Mouse (Mus musculus) effector memory CD4-positive, alpha-beta T cell, adult 5 months (primary cell): ENCODE measurements around the gene Slc3a2. TPM values are rescaled to one million over a fixed set of nuclear protein-coding genes. Genes with fewer than 3 reads are reported as not detected.

Source experiments
- polyA plus RNA-seq: library from polyadenylated mRNA; unstranded; fragments of 100-300 nt; shearing (Covaris generic); gene quantifications from one replicate; pipeline ENCODE4 v1.2.1, GENCODE M21; 2017

Gene Slc3a2
- 546 TPM for polyA plus RNA-seq

GRCm38 (mm10) chr19:8722907-8723573 lies at the start of gene Slc3a2:
Gene Slc3a2 (minus strand): TSS chr19:8723369.

GRCm38 (mm10) chr19:8770567-8771270 lies 47.5 kb upstream of the Slc3a2 start, which contains the start of gene Tmem223:
Gene Tmem223 (plus strand): TSS chr19:8770996.

GRCm38 (mm10) chr19:8756635-8757387 lies 33.6 kb upstream of the Slc3a2 start, which contains the start of gene Nxf1:
Gene Nxf1 (plus strand): TSS chr19:8757073.

GRCm38 (mm10) chr19:8741243-8741869 lies 18.2 kb upstream of the Slc3a2 start, which contains the start of gene Stx5a:
Gene Stx5a (plus strand): TSS chr19:8741413.

GRCm38 (mm10) chr19:8740603-8741002 lies 17.4 kb upstream of the Slc3a2 start, which contains the start of gene 1700092M07Rik:
Gene 1700092M07Rik (plus strand): TSS chr19:8740718.

GRCm38 (mm10) chr19:8735389-8736159 lies 12.4 kb upstream of the Slc3a2 start, which contains the start of gene Wdr74:
Gene Wdr74 (plus strand): TSS chr19:8735827.

GRCm38 (mm10) chr19:8663360-8663839 lies 59.8 kb downstream of the Slc3a2 start, which contains the start of gene Chrm1:
Gene Chrm1 (plus strand): TSS chr19:8663789.

Other genes starting within 250 kb of the Slc3a2 start
- not detected for gene Slc22a8, start 132.1 kb downstream of the Slc3a2 start, polyA plus RNA-seq
- not detected for gene Slc22a6, start 105.3 kb downstream of the Slc3a2 start, polyA plus RNA-seq
- gene Chrm1, start 59.6 kb downstream of the Slc3a2 start, polyA plus RNA-seq, result not detected
- 91.5 TPM for gene Wdr74, start 12.5 kb upstream of the Slc3a2 start, polyA plus RNA-seq
- gene 1700092M07Rik, start 17.3 kb upstream of the Slc3a2 start, polyA plus RNA-seq, result 3.0 TPM
- 246 TPM for gene Stx5a, start 18.0 kb upstream of the Slc3a2 start, polyA plus RNA-seq
- gene Nxf1, start 33.7 kb upstream of the Slc3a2 start, polyA plus RNA-seq, result 362 TPM
- gene Tmem223, start 47.6 kb upstream of the Slc3a2 start, polyA plus RNA-seq, result 32.4 TPM
- gene Tmem179b, start 51.1 kb upstream of the Slc3a2 start, polyA plus RNA-seq, result 143 TPM
- 9.7 TPM for gene Taf6l, start 63.0 kb upstream of the Slc3a2 start, polyA plus RNA-seq
- 74.4 TPM for gene Polr2g, start 75.2 kb upstream of the Slc3a2 start, polyA plus RNA-seq
- gene Zbtb3, start 79.2 kb upstream of the Slc3a2 start, polyA plus RNA-seq, result 1.4 TPM
- gene Ttc9c, start 96.0 kb upstream of the Slc3a2 start, polyA plus RNA-seq, result 23.9 TPM
- gene Hnrnpul2, start 96.6 kb upstream of the Slc3a2 start, polyA plus RNA-seq, result 14.0 TPM
- not detected for gene AC129217.1, start 106.4 kb upstream of the Slc3a2 start, polyA plus RNA-seq
- 70.9 TPM for gene Bscl2, start 114.1 kb upstream of the Slc3a2 start, polyA plus RNA-seq
- gene Gng3, start 115.8 kb upstream of the Slc3a2 start, polyA plus RNA-seq, result not detected
- not detected for gene Lrrn4cl, start 127.4 kb upstream of the Slc3a2 start, polyA plus RNA-seq
- 131 TPM for gene Ubxn1, start 148.1 kb upstream of the Slc3a2 start, polyA plus RNA-seq
- 24.6 TPM for gene Uqcc3, start 157.6 kb upstream of the Slc3a2 start, polyA plus RNA-seq
- gene Lbhd1, start 160.4 kb upstream of the Slc3a2 start, polyA plus RNA-seq, result 37.0 TPM
- not detected for gene Gm49403, start 160.6 kb upstream of the Slc3a2 start, polyA plus RNA-seq
- gene 1810009A15Rik, start 165.5 kb upstream of the Slc3a2 start, polyA plus RNA-seq, result 26.9 TPM
- gene Gm49416, start 165.6 kb upstream of the Slc3a2 start, polyA plus RNA-seq, result not detected
- 29.7 TPM for gene Ints5, start 169.6 kb upstream of the Slc3a2 start, polyA plus RNA-seq
- 91.7 TPM for gene Ganab, start 174.7 kb upstream of the Slc3a2 start, polyA plus RNA-seq
- 45.8 TPM for gene B3gat3, start 197.0 kb upstream of the Slc3a2 start, polyA plus RNA-seq
- gene Rom1, start 206.0 kb upstream of the Slc3a2 start, polyA plus RNA-seq, result 3.3 TPM
- gene Eml3, start 206.2 kb upstream of the Slc3a2 start, polyA plus RNA-seq, result 67.4 TPM
- 219 TPM for gene Mta2, start 218.5 kb upstream of the Slc3a2 start, polyA plus RNA-seq
- gene Tut1, start 230.5 kb upstream of the Slc3a2 start, polyA plus RNA-seq, result 49.1 TPM
- 292 TPM for gene Eef1g, start 243.7 kb upstream of the Slc3a2 start, polyA plus RNA-seq